Mouse (Mus musculus) gastrocnemius, postnatal 25 days (tissue): Measurements from ENCODE around the gene Gm20388. TPM values are rescaled to one million over a fixed set of nuclear protein-coding genes. Genes with fewer than 3 reads are reported as not detected.

Experiments
- DNase-seq: peaks from one replicate; pipeline ENCODE4 v3.0.0; 2022
- total RNA-seq, 2 experiments: library from RNA; stranded (reverse); gene quantifications; 1 replicate in 1 of 2; 2 replicates in 1 of 2; pipeline ENCODE4 v1.2.3; 2021

Gm20388 gene
- total RNA-seq, 2 experiments from 2014 or later, result 6.7 TPM; not detected in 1

DNA sequence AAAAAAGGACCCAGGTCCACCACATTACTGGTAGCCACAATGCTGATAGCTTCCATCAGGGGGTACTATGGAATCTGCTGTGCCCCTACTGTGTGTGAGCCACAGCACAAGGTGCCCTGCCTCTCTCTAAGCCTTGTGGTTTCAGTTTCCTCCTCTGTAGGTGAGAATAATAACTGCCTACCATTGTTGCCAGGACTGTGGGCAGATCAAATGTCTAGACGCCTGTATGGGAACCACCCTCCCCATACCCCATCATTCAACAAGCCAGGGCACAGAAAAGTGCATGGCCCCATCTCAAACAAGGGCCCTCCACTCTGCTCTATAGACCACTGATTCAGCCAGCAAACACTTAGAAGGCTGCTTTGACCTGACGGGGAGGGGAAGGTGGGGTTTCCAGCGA lies 486.1 kb downstream of the Gm20388 start:
- no peak for DNase-seq

- DNase-seq, result no peak
Observed at GRCm38 (mm10) chr8:120397444-120398411, 487.1 kb downstream of the Gm20388 start.

- no peak for DNase-seq
Observed at GRCm38 (mm10) chr8:120399212-120399934, 488.7 kb downstream of the Gm20388 start.

DNA sequence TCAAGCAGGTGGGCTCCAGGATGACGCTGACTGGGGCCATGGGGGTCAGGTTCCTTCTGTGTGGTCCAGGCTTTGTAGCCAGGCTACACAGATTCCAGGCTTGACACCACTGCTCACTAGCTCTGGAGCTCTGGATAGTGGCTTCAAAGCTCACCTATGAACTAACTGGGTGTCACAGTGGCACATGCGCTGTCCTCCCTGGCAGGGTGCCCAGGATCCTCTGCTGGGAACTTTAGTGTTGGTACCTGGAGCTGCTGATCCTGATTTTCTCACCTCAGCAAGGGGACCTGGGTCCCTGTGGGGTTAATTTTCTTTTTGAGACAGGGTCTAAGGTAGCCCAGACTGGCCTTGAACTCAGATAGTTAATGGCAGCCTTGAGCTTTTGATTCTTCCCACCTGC lies 490.6 kb downstream of the Gm20388 start:
- DNase-seq, result no peak

- DNase-seq, result no peak
Observed at GRCm38 (mm10) chr8:120401712-120402111, 491.1 kb downstream of the Gm20388 start.

GRCm38 (mm10) chr8:120403606-120404269 lies 493.1 kb downstream of the Gm20388 start:
- no peak for DNase-seq

- DNase-seq, result peak; percentile 36
Observed at GRCm38 (mm10) chr8:120404609-120405036, 494.0 kb downstream of the Gm20388 start.

DNA sequence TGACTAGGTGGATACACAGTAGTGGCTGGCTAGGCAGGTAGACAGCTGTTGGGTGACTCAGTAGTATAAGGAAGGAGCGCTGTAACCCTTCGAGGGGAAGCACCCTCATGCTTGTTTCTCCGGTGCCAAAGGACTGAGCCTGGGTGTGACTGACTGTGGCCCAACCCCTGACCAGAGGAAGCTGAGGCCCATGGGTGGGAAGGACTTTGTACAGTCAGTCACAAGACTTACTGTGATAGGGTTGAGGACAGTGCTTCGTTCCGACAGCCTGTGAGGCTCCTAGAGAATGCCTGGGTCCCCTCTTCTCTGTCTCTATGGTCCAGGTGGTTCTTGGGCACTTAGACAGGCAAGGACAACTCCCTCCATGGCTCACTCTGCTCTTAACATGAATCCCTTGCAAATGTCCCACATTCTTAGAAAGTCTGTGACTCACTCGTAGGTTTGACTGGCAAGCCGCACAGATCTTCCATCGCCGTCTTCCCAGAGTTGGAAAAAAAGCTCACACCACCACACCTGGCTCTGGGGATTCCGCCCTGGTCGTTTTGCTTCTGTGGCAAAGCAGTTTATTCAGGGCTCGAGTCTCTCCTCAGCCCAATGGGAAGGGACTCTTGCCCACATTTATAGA lies 495.5 kb downstream of the Gm20388 start:
- no peak for DNase-seq

GRCm38 (mm10) chr8:120407701-120408240 lies 497.1 kb downstream of the Gm20388 start:
- DNase-seq, result peak; percentile 30

GRCm38 (mm10) chr8:120408241-120409215 lies 497.9 kb downstream of the Gm20388 start:
- no peak for DNase-seq

DNA sequence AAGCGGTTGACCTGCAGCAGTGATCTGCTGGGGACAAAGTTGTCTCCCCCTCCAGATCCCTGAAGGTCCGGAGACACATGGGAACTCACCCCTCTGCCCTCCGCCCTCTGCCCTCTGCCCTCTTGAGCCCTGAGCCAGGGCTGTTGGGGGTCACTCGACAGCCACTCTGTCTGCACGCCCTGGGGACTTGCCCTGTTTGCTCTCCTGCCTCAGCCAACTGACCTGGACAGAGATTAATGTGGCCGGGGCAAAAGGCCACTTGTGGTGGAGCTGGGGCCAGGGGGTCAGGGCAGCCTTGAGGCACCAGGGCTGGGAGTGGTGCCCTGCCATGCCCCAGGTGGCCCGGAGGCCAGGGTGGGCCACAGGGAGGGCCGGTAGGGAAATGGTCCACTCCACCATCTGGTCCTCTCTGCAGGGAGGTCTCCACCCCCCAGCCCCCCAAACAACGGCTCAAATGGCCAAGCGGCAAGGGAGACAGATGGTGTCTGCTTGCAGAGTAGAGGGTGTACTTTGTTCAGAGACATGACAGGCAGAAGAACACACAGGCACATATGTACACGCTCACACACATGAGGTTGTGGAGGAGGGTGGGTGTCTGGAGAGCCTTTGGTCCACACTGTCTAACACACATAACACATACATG lies 498.9 kb downstream of the Gm20388 start:
- DNase-seq, result no peak

DNA sequence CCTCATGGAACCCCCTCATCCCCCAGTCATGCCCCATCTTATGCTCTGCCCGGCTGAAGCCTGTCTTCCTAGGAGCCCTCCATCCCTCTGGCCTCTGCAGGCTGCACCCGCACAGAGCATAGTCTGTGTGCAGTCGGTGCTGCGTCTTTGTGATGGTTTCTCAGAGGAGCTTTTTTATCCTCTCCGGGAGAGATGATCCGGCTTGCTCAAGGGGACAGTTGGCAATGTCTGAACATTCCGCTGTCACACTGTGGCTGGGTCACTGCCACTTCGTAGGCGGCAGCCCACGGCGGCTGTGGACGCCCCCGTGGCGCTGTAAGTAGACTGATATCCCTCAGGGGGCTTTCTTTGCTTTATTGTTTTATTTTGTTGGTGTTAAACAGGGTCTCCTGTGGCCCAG lies 500.4 kb downstream of the Gm20388 start:
- DNase-seq, result no peak

DNA sequence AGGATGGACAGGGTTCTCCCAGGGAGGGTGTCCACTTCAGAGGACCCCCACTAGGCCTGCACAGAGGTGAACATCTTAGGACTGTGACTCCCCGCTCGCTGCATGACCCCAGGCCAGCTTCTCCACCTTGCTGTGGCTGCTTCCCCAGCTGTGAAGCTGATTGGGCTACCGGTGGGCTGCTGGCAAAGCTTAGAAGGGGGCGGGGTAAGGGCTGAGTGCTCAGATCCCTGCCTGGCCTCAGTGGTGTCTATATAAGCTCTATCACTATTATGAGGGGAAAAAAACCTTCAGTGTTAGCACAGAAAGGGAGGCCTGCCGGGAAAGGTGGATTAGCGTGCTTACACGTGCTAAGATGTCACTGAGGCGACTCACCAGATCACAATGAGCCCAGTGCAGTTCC lies 501.2 kb downstream of the Gm20388 start:
- no peak for DNase-seq

- no peak for DNase-seq
Observed at GRCm38 (mm10) chr8:120412357-120412756, 501.7 kb downstream of the Gm20388 start.

- no peak for DNase-seq
Observed at GRCm38 (mm10) chr8:120412911-120413625, 502.4 kb downstream of the Gm20388 start.

DNA sequence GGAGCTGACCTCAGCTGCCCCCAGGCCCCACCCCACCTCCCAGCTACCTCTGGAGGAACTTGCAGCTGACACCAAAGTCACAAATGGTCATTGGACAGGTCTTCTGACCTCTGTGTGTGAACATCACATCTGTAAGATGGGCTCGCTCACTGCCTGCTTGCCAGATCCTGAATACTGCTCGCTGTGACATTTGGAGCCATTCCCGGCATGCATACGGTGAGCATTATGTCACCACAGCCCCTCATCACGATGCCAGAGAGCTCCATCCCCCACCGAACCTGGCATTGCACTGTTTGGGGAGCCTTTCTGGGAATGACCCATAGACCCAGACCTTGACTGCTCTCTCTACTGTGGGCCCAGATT lies 503.0 kb downstream of the Gm20388 start:
- DNase-seq, result no peak

GRCm38 (mm10) chr8:120414216-120414615 lies 503.6 kb downstream of the Gm20388 start:
- no peak for DNase-seq

- DNase-seq, result no peak
Observed at GRCm38 (mm10) chr8:120415474-120415873, 504.8 kb downstream of the Gm20388 start.

- DNase-seq, result no peak
Observed at GRCm38 (mm10) chr8:120416173-120416521, 505.5 kb downstream of the Gm20388 start.
